Mouse (Mus musculus) midbrain, embryonic 10.5 days (tissue): Measurements from ENCODE around the gene Pum1. TPM values are rescaled to one million over a fixed set of nuclear protein-coding genes. Genes with fewer than 3 reads are reported as not detected.

Source experiments
- DNase-seq: peaks from one replicate; pipeline ENCODE4 v3.0.0-alpha.2; 2017; ENCODE audit warnings: low spot score
- H3K27ac ChIP-seq: fragments of 300-500 bp; sonication (generic); replicated peaks from 2 replicates; pipeline ENCODE4 v1.5.1; 2016; ENCODE audit warnings: mild to moderate bottlenecking
- H3K27me3 ChIP-seq: fragments of 300-500 bp; sonication (generic); 2 replicates; pipeline ENCODE4 v1.6.1; 2016; ENCODE audit warnings: low read depth, mild to moderate bottlenecking; ENCODE audit not compliant: poor library complexity, severe bottlenecking
- H3K36me3 ChIP-seq: fragments of 300-500 bp; sonication (generic); 2 replicates; pipeline ENCODE4 v1.6.1; 2016; ENCODE audit warnings: mild to moderate bottlenecking, moderate library complexity
- H3K4me1 ChIP-seq: fragments of 300-500 bp; sonication (generic); 2 replicates; pipeline ENCODE4 v1.6.1; 2016
- H3K4me3 ChIP-seq: fragments of 300-500 bp; sonication (generic); 2 replicates; pipeline ENCODE4 v1.5.1; 2016; ENCODE audit warnings: mild to moderate bottlenecking, moderate library complexity
- H3K9me3 ChIP-seq: fragments of 300-500 bp; sonication (generic); replicated peaks from 2 replicates; pipeline ENCODE4 v1.6.1; 2016; ENCODE audit warnings: mild to moderate bottlenecking
- WGBS: fragments of 180-500 bp; shearing (Covaris S2); methylation state at CpG from one replicate; pipeline ENCODE4 v1.1.7; 2016; 5-methylcytosine and 5-hydroxymethylcytosine counted together
- polyA plus RNA-seq: library from polyadenylated mRNA; unstranded; fragments of >200 nt; fragmentation: Nextera tagmentation; extraction: Ambion mirVana; gene quantifications from 2 replicates; pipeline ENCODE4 v1.2.1, GENCODE M21; 2016

The Pum1 gene
- polyA plus RNA-seq, 1 experiment from 2014 or later: 117 TPM

DNA sequence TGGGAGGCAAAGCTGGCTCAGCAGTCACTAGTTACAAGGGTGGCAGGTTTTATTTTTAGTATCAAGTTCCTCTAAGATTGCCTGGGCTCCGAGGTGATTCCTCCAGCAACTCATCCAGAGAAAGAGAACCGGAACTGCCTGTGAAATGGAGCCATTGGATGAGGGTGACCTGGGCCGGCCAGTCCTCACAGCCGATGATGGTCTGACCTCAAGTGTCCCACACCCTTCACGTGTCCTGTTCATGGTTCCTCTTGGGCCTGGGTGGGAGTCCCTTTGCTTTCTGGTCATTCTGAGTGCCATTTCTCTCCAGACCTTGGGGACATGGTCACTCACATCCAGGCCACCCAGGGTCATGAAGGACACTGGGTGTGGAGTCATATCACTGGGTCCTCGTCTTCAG lies 137.0 kb downstream of the Pum1 start:
- H3K9me3 ChIP-seq: no peaks in the 10 kb centered on the region
- no peaks in the 10 kb centered on the region for H3K36me3 ChIP-seq
- peaks cover 78% of the 10 kb centered on the region for H3K4me1 ChIP-seq
- DNase-seq: no peak
- H3K27ac ChIP-seq: no peak overlapping the region
- no peak overlapping the region for H3K4me3 ChIP-seq
- 89% methylated on average over 6 of the region's 6 CpGs for WGBS
- H3K27me3 ChIP-seq: peaks cover 8% of the 10 kb centered on the region; the same call in 1 of the 2 replicates

- Histone ChIP-seq H3K4me3 (no peak overlapping the region), H3K27ac (no peak overlapping the region; the same call in 1 of the 2 replicates), H3K36me3 (no peaks in the 10 kb centered on the region), H3K4me1 (peaks cover 83% of the 10 kb centered on the region), H3K9me3 (no peaks in the 10 kb centered on the region), H3K27me3 (no peaks in the 10 kb centered on the region)
- WGBS: 90% methylated on average over 5 of the region's 5 CpGs
- DNase-seq: no peak
These were observed 138.1 kb downstream of the Pum1 start for GRCm38 (mm10) chr4:130801198-130801597.

GRCm38 (mm10) chr4:130801624-130802329 lies 138.7 kb downstream of the Pum1 start:
- Histone ChIP-seq H3K36me3 (no peaks in the 10 kb centered on the region), H3K27me3 (no peaks in the 10 kb centered on the region), H3K27ac (peak overlapping the region; percentile 81), H3K9me3 (no peaks in the 10 kb centered on the region), H3K4me3 (no peak overlapping the region), H3K4me1 (peaks cover 83% of the 10 kb centered on the region)
- 62% methylated on average over 10 of the region's 10 CpGs for WGBS
- no peak for DNase-seq

GRCm38 (mm10) chr4:130803591-130803990 lies 140.5 kb downstream of the Pum1 start:
- WGBS: 67% methylated on average over 2 of the region's 2 CpGs
- Histone ChIP-seq H3K9me3 (no peaks in the 10 kb centered on the region), H3K27ac (peak overlapping the region; percentile 81), H3K4me1 (peaks cover 73% of the 10 kb centered on the region), H3K36me3 (no peaks in the 10 kb centered on the region), H3K27me3 (no peaks in the 10 kb centered on the region), H3K4me3 (no peak overlapping the region)
- no peak for DNase-seq

- Histone ChIP-seq H3K4me3 (no peak overlapping the region), H3K4me1 (peaks cover 74% of the 10 kb centered on the region), H3K27me3 (no peaks in the 10 kb centered on the region), H3K36me3 (no peaks in the 10 kb centered on the region), H3K27ac (peak overlapping the region; percentile 81), H3K9me3 (no peaks in the 10 kb centered on the region)
- no peak for DNase-seq
- 66% methylated on average over 2 of the region's 2 CpGs for WGBS
These were observed 141.2 kb downstream of the Pum1 start for GRCm38 (mm10) chr4:130804292-130804691.

DNA sequence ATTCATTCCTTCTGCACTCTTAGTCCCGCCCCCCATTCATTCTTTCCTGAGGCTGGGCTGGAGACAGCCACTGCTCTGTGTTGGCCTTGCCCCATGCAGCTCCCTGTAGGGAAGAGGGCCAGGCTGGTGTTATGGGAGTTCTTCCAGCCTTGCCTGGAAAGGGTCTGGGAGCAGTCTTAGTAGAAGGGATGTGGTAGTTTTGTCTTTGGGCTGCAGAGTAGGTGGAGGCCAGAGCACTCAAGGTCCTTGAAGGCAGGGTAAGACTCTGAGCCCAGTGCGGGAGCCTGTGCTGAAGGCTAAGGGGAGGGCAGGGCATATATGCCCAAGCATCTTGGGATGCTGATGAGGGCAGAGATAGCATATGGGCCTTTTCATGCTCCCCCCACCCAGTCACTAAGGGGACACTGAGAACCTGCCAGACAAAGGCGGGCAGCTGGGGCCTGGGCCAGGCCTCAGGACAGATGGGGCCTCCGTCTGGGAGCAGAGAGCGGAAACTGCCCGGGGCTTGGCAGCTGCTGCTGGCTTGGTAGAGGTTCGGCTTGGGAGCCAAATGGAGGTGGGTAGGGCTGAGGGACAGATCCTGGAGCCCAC lies 141.7 kb downstream of the Pum1 start:
- WGBS: 71% methylated on average over 7 of the region's 7 CpGs

GRCm38 (mm10) chr4:130805746-130806145 lies 142.6 kb downstream of the Pum1 start:
- Histone ChIP-seq H3K27ac (peak overlapping the region; percentile 81), H3K27me3 (no peaks in the 10 kb centered on the region), H3K9me3 (no peaks in the 10 kb centered on the region), H3K36me3 (no peaks in the 10 kb centered on the region), H3K4me1 (peaks cover 82% of the 10 kb centered on the region), H3K4me3 (no peak overlapping the region)
- 90% methylated on average over 7 of the region's 7 CpGs for WGBS
- no peak for DNase-seq

More for the DNA sequence above, 141.7 kb downstream of the Pum1 start:
- H3K4me1 ChIP-seq: peaks cover 78% of the 10 kb centered on the region
- DNase-seq: peak; percentile 37
- H3K36me3 ChIP-seq: no peaks in the 10 kb centered on the region
- H3K9me3 ChIP-seq: no peaks in the 10 kb centered on the region
- peak overlapping the region; percentile 81 for H3K27ac ChIP-seq
- H3K4me3 ChIP-seq: no peak overlapping the region
- H3K27me3 ChIP-seq: no peaks in the 10 kb centered on the region

DNA sequence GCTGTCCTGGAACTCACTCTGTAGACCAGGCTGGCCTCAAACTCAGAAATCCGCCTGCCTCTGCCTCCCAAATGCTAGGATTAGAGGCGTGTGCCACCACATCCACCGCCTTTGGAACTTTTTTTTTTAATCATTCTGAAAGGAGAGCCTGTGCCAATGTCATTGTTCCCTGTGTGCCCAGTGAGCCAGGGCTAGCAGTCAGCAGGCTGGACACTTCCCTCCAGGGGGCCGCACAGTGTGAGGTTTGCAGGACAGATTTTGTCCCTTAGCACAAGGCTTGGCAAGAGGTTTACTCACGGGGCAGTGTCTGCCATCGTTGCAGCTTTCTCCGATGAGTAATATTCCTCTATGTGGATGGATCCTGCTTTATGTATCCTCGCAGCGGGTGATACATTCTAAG lies 143.6 kb downstream of the Pum1 start:
- Histone ChIP-seq H3K27me3 (no peaks in the 10 kb centered on the region), H3K4me3 (no peak overlapping the region), H3K9me3 (no peaks in the 10 kb centered on the region), H3K4me1 (peaks cover 83% of the 10 kb centered on the region), H3K36me3 (no peaks in the 10 kb centered on the region), H3K27ac (no peak overlapping the region)
- no peak for DNase-seq
- 88% methylated on average over 9 of the region's 9 CpGs for WGBS

GRCm38 (mm10) chr4:130809784-130810183 lies 146.7 kb downstream of the Pum1 start:
- no peak overlapping the region for H3K4me3 ChIP-seq
- peaks cover 83% of the 10 kb centered on the region for H3K4me1 ChIP-seq
- no peaks in the 10 kb centered on the region for H3K27me3 ChIP-seq
- 44% methylated on average over 5 of the region's 5 CpGs for WGBS
- no peaks in the 10 kb centered on the region for H3K9me3 ChIP-seq
- no peak for DNase-seq
- H3K27ac ChIP-seq: peak overlapping the region; percentile 57
- no peaks in the 10 kb centered on the region for H3K36me3 ChIP-seq

DNA sequence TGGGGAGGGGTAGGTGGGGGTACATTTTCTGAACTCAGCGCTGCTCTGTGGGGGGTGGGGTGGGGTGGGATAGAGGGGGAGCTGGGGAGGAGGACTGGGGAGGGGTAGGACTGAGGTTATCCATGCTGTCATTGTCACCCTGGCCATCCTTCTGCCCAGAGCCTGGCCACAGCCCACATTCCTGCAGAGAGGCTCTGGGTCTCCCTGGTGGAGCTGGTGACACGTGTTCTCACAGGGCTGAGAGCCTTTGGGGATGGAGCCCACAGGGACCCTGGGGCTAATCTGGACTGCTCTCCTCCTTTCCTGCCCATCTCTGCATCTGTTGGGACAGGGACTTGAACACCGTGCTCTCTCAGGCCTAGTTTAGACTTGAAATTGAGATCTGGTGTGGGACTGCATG lies 147.7 kb downstream of the Pum1 start:
- Histone ChIP-seq H3K27ac (peak overlapping the region; percentile 72), H3K4me1 (peaks cover 77% of the 10 kb centered on the region), H3K4me3 (no peak overlapping the region), H3K36me3 (no peaks in the 10 kb centered on the region), H3K27me3 (no peaks in the 10 kb centered on the region), H3K9me3 (no peaks in the 10 kb centered on the region)
- 30% methylated on average over 3 of the region's 3 CpGs for WGBS
- peak; percentile 41 for DNase-seq

DNA sequence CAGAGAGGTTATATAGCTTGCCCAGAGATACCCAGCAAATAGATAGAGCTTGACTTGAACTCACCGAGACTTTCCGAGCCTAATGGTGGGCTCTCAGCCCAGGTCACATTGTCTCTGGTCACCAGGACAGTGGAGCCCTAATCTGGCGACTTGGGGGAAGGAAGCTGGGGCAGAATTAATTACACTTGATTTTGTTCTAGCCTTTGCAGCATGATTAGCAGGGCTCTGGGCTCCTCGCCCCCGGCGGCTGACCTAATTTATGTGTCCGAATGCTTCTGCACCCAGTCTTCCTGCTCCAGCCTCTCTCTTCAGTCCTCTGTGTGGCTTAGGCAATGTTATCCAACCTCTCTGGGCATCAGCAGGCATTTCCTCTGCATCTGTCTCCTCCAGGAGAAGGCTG lies 148.3 kb downstream of the Pum1 start:
- H3K9me3 ChIP-seq: no peaks in the 10 kb centered on the region
- peak overlapping the region; percentile 72 for H3K27ac ChIP-seq
- WGBS: 36% methylated on average over 7 of the region's 7 CpGs

GRCm38 (mm10) chr4:130813958-130814357 lies 150.8 kb downstream of the Pum1 start:
- DNase-seq: no peak
- H3K9me3 ChIP-seq: no peaks in the 10 kb centered on the region
- peaks cover 64% of the 10 kb centered on the region for H3K4me1 ChIP-seq

More for the DNA sequence above, 148.3 kb downstream of the Pum1 start:
- H3K36me3 ChIP-seq: no peaks in the 10 kb centered on the region
- no peak overlapping the region for H3K4me3 ChIP-seq
- H3K27me3 ChIP-seq: no peaks in the 10 kb centered on the region
- peaks cover 74% of the 10 kb centered on the region for H3K4me1 ChIP-seq
- no peak for DNase-seq

GRCm38 (mm10) chr4:130814742-130815330 lies 151.7 kb downstream of the Pum1 start:
- H3K9me3 ChIP-seq: no peaks in the 10 kb centered on the region
- WGBS: 83% methylated on average over 8 of the region's 8 CpGs
- H3K4me1 ChIP-seq: peaks cover 55% of the 10 kb centered on the region
- no peak for DNase-seq
- H3K4me3 ChIP-seq: no peak overlapping the region
- peaks cover 11% of the 10 kb centered on the region for H3K36me3 ChIP-seq
- no peaks in the 10 kb centered on the region for H3K27me3 ChIP-seq
- H3K27ac ChIP-seq: 0 out of 2 replicates have a peak overlapping the region, but pooled peaks have one; percentile 17

More at GRCm38 (mm10) chr4:130813958-130814357, 150.8 kb downstream of the Pum1 start:
- Histone ChIP-seq H3K36me3 (peaks cover 6% of the 10 kb centered on the region), H3K27ac (peak overlapping the region; percentile 63; the same call in 1 of the 2 replicates), H3K27me3 (no peaks in the 10 kb centered on the region), H3K4me3 (0 out of 2 replicates have a peak overlapping the region, but pooled peaks have one; percentile 3)
- 53% methylated on average over 2 of the region's 2 CpGs for WGBS
